Mouse (Mus musculus): ENCODE measurements at regions not wholly inside any gene's neighbourhood (a gene's known extent, or its start where the extent isn't known, plus 50 kb on each side); places are given as distances from the start of the nearest gene placed in this dataset.

DNA sequence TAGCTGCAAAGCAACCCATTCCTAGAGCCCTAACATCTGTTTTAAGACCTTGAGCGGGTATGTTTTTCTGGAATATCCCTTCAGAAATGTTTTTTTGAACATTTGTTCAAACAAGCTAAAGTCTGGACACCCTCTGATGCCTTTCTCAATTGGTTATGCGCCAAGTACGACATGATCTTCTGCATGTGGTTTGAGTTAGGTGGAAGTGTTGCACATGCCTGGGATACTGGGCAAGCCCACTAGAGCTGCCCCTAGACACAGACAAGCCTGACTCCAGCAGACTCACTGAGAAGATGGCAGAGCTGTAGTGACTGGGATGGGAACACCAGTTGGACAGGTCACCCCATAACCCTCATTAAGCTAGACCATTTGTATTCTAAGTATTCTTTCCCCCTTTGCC, 153.2 kb upstream of the Cypt2 start:
- Histone ChIP-seq H3K27me3 (ENCODE audit: insufficient read depth, poor library complexity, severe bottlenecking) (peaks cover 85% of the 10 kb centered on the region), H3K4me1 (replicated peaks) (no peaks in the 10 kb centered on the region), H3K9me3 (no peaks in the 10 kb centered on the region), H3K36me3 (peaks cover 11% of the 10 kb centered on the region; the same call in 1 of the 2 replicates), H3K4me3 (no peak overlapping the region), H3K27ac (no peak overlapping the region)
- no peak for DNase-seq (ENCODE audit: low spot score)
- WGBS = 72% methylated on average over 3 of the region's 3 CpGs

DNA sequence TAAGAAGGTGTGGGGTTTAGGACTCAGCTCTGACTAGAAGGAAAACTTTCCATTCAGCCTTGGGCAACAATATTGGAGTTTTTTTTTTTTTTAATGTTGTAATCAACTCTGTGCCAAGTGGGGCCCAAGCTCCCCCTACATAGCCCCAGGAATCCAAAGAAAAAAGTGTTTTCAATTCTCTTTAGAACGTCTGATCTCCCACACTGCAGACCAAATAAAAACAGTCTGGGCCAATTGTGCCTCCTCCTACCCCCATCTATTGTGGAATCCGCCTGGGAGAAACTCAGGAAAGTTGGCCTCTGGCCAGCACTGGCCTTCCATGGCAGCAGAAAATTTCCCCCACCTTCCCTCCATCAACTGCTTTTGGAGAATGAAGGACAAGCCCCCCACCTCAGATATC, 133.3 kb upstream of the Cypt2 start:
- Histone ChIP-seq H3K4me1 (replicated peaks) (no peaks in the 10 kb centered on the region), H3K9me3 (no peaks in the 10 kb centered on the region), H3K4me3 (no peak overlapping the region), H3K27me3 (ENCODE audit: insufficient read depth, poor library complexity, severe bottlenecking) (peaks cover 71% of the 10 kb centered on the region), H3K36me3 (peaks cover 7% of the 10 kb centered on the region; the same call in 1 of the 2 replicates), H3K27ac (no peak overlapping the region)
- no peak for DNase-seq (ENCODE audit: low spot score)
- 39% methylated on average over 2 of the region's 2 CpGs for WGBS

- H3K27me3 ChIP-seq (ENCODE audit: insufficient read depth, poor library complexity, severe bottlenecking) = peaks cover 69% of the 10 kb centered on the region
- H3K36me3 ChIP-seq = peaks cover 7% of the 10 kb centered on the region; the same call in 1 of the 2 replicates
- DNase-seq (ENCODE audit: low spot score) = no peak
- 86% methylated on average over 2 of the region's 2 CpGs for WGBS
- H3K4me3 ChIP-seq = no peak overlapping the region
- no peaks in the 10 kb centered on the region for H3K9me3 ChIP-seq
- no peak overlapping the region for H3K27ac ChIP-seq
- H3K4me1 ChIP-seq (replicated peaks) = no peaks in the 10 kb centered on the region
These were observed 131.6 kb upstream of the Cypt2 start for GRCm38 (mm10) chrX:105367979-105368378.

DNA sequence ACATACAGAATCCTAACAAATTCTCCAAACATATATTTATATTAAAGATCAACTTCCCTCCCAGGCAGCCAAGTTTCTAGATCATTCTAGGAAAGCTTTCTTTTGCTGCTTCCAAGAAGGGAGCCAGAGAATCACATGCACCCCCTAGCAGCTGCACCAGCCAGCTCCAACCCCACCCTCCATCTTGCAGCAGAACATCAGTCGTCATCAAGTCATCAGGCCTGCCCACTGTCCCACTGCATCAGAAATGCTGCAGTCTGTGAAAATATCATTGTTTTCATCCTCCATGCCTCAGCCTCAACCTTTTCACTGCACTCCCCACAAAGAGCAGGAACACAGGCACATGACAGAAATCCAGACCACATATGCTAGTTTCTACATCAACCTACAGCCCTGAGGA, 109.1 kb upstream of the Cypt2 start:
- Histone ChIP-seq H3K4me3 (peak overlapping the region; percentile 47), H3K27me3 (ENCODE audit: insufficient read depth, poor library complexity, severe bottlenecking) (peaks cover 78% of the 10 kb centered on the region), H3K4me1 (replicated peaks) (peaks cover 8% of the 10 kb centered on the region; the same call in 1 of the 2 replicates), H3K27ac (peak overlapping the region; percentile 88), H3K36me3 (peaks cover 26% of the 10 kb centered on the region), H3K9me3 (no peaks in the 10 kb centered on the region)
- WGBS = 67% methylated on average over 1 of the region's 1 CpGs
- no peak for DNase-seq (ENCODE audit: low spot score)

DNA sequence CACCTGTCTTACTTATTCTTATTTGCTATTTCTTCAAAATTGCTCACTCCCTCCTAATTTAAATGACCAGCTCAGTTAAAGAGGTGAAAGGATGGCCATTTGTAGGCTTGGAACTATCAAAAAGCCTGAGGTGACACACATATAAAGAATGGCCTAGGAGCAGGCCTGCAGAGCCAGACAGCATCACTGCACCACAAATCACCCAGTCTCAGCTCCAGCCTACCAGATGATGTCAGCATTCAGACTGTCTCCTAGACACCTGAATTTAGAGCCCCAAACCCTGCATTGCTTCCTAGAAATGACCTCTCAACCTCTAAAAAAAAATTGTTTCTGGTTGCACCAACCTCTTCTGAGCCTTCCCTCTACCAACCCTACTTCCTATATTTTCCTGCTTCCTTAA, 108.5 kb upstream of the Cypt2 start:
- no peaks in the 10 kb centered on the region for H3K9me3 ChIP-seq
- peaks cover 8% of the 10 kb centered on the region; the same call in 1 of the 2 replicates for H3K4me1 ChIP-seq (replicated peaks)
- peaks cover 79% of the 10 kb centered on the region for H3K27me3 ChIP-seq (ENCODE audit: insufficient read depth, poor library complexity, severe bottlenecking)
- DNase-seq (ENCODE audit: low spot score) = no peak
- peak overlapping the region; percentile 47 for H3K4me3 ChIP-seq
- peaks cover 21% of the 10 kb centered on the region for H3K36me3 ChIP-seq
- peak overlapping the region; percentile 88 for H3K27ac ChIP-seq

DNA sequence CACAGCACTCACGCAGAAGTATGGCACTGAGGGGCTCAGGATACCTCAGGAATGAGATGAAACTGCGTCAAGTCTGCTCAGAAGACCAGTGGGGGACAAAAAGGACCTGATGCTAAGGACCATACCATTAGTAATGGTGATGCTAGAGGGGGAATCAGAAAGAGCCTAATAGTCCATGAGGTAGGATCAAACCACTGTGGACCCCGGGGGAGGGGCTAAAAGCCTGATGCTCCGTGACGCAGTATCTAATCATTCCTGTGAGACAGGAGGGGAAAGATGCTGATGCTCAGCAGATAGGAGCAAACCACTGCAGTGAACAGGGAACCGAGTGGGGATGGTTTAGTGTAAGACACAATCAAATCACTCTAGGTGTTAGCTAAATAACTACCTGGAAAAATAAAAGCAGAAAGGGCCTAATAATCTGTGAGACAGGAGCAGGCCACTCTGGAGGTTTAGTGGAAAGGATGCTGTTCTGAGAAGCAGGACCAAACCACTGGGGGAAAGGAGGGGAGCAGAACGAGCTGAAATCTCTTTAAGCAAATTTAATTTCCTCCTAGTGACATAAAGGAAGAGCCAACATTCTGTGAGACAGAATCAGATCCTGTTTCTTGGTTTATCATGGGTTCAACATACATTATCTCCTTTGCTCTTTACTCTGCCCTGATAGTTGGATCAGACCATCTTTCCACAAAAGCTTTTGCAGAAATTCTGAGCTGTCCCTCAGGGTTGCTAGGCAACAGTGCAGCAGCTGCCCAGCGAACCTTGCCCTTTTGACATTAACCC, 107.7 kb upstream of the Cypt2 start:
- H3K27ac ChIP-seq = peak overlapping the region; percentile 88
- H3K4me3 ChIP-seq = peak overlapping the region; percentile 47
- H3K9me3 ChIP-seq = no peaks in the 10 kb centered on the region
- peak; percentile 85 for DNase-seq (ENCODE audit: low spot score)
- peaks cover 8% of the 10 kb centered on the region; the same call in 1 of the 2 replicates for H3K4me1 ChIP-seq (replicated peaks)
- peaks cover 81% of the 10 kb centered on the region for H3K27me3 ChIP-seq (ENCODE audit: insufficient read depth, poor library complexity, severe bottlenecking)
- WGBS = 26% methylated on average over 8 of the region's 8 CpGs
- peaks cover 13% of the 10 kb centered on the region for H3K36me3 ChIP-seq

DNA sequence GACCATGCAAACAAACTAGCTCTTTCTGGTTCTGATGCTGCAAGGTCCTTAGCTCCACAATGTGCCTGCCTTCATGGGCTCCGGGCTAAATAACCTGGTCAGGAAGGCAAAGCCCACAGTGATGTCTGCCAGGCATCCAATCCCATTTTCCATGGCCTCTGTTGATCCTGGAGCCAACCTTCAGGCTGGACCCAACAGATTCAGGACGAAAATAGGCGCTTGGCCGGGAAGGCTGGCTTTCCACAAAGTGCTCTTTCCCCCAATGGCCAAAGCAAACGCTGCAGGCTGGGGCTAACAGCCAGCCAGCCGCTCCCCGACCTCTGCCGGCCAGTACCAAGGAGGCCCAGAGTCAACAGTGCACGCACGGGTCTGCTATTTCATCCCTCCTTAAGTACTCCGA, 106.3 kb upstream of the Cypt2 start:
- 47% methylated on average over 11 of the region's 11 CpGs for WGBS
- Histone ChIP-seq H3K27ac (peak overlapping the region; percentile 66), H3K4me1 (replicated peaks) (peaks cover 8% of the 10 kb centered on the region; the same call in 1 of the 2 replicates), H3K4me3 (no peak overlapping the region), H3K36me3 (no peaks in the 10 kb centered on the region), H3K27me3 (ENCODE audit: insufficient read depth, poor library complexity, severe bottlenecking) (peaks cover 77% of the 10 kb centered on the region), H3K9me3 (no peaks in the 10 kb centered on the region)
- peak; percentile 12 for DNase-seq (ENCODE audit: low spot score)

GRCm38 (mm10) chrX:105413351-105413750, 86.2 kb upstream of the Cypt2 start:
- H3K4me3 ChIP-seq = no peak overlapping the region
- no peak for DNase-seq (ENCODE audit: low spot score)
- no peaks in the 10 kb centered on the region for H3K4me1 ChIP-seq (replicated peaks)
- H3K27me3 ChIP-seq (ENCODE audit: insufficient read depth, poor library complexity, severe bottlenecking) = peaks cover 64% of the 10 kb centered on the region
- 74% methylated on average over 5 of the region's 5 CpGs for WGBS
- no peaks in the 10 kb centered on the region for H3K9me3 ChIP-seq
- no peaks in the 10 kb centered on the region for H3K36me3 ChIP-seq
- H3K27ac ChIP-seq = no peak overlapping the region

DNA sequence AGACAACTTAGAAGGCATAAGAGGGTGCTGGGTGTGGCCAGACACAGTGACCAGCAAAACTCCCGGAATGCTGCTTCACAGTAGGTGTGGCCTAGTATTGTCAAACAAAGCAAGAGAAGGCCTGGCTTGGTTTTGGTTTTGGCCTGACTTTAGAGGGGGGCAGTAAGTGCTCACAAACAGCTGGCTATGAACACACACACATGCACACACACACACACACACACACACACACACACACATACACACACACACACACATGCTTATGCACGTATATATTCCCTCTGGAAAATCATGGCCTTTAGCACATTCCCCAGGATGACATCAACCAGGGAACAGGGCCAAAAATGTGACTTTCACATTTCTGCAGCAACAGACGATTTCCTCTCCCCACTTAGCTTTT, 78.6 kb upstream of the Cypt2 start:
- peaks cover 50% of the 10 kb centered on the region for H3K27me3 ChIP-seq (ENCODE audit: insufficient read depth, poor library complexity, severe bottlenecking)
- H3K27ac ChIP-seq = no peak overlapping the region
- no peak for DNase-seq (ENCODE audit: low spot score)
- no peaks in the 10 kb centered on the region for H3K9me3 ChIP-seq
- no peaks in the 10 kb centered on the region for H3K4me1 ChIP-seq (replicated peaks)
- no peak overlapping the region for H3K4me3 ChIP-seq
- 73% methylated on average over 3 of the region's 3 CpGs for WGBS
- H3K36me3 ChIP-seq = no peaks in the 10 kb centered on the region

MicroRNAs in the stretch of these regions (microRNA counts, 519-probe panel; counts per million panel counts)
- microRNA mmu-miR-325 = 1,255 counts per million, percentile 77 among the panel's probes with 10 or more counts
